In genomic region chr11:115813507-115814296, GRCm38 (mm10) we compare ENCODE assay signal across 8 mouse cellular contexts. TPM values are rescaled to one million over a fixed set of nuclear protein-coding genes. Genes with fewer than 3 reads are reported as not detected.
DNase-seq lines count a peak whose midpoint lies in the region; ATAC-seq and TF ChIP-seq lines count a peak whose summit lies in the region.

TSS of gene Caskin2 (minus strand) at chr11:115813639.

- H3K4me3 ChIP-seq in forebrain, embryonic 10.5 days: peak within 1 kb of the TSS; percentile 89
- peak within 1 kb of the TSS; percentile 95 for H3K4me3 ChIP-seq in heart, embryonic 15.5 days
- H3K4me3 ChIP-seq in liver, embryonic 14.5 days (ENCODE audit: insufficient read depth in 1 of 2, low read depth in 2 of 2, low read length in 2 of 2): peak within 1 kb of the TSS; percentile 72 to 83
- peak within 1 kb of the TSS; percentile 91 for H3K4me3 ChIP-seq in neural tube, embryonic 11.5 days (ENCODE audit: low read depth, low read length)
- H3K4me3 ChIP-seq in stomach, postnatal 0 days (ENCODE audit: low read depth, low read length): peak within 1 kb of the TSS; percentile 82

- peak within 1 kb of the TSS; percentile 92 for H3K9ac ChIP-seq in heart, embryonic 15.5 days
- H3K9ac ChIP-seq in liver, embryonic 14.5 days (replicated peaks): peak within 1 kb of the TSS; percentile 74
- peak within 1 kb of the TSS; percentile 85 for H3K9ac ChIP-seq in neural tube, embryonic 11.5 days (ENCODE audit: low read length)
- peak within 1 kb of the TSS; percentile 83 for H3K9ac ChIP-seq in stomach, postnatal 0 days (ENCODE audit: low read length)

- TF ChIP-seq EP300 in liver, embryonic 14.5 days (IDR thresholded peaks at IDR 0.05; ENCODE audit: low read depth): no peak; the same call in 1 of the 2 replicates
- TF ChIP-seq EP300 in stomach, postnatal 0 days (optimal IDR thresholded peaks at IDR 0.05): no peak

- peak; percentile 80 for ATAC-seq in CD4-positive, CD25-positive, alpha-beta regulatory T cell, adult 4 months
- peak; percentile 81 for ATAC-seq in heart, embryonic 15.5 days (replicated peaks; ENCODE audit: insufficient number of reproducible peaks, insufficient read depth, low FRiP score, low read depth)
- peak; percentile 90 for ATAC-seq in liver, embryonic 14.5 days (ENCODE audit: insufficient read depth)
- peak; percentile 89 for ATAC-seq in neural tube, embryonic 11.5 days (ENCODE audit: insufficient read depth, low FRiP score, low TSS enrichment)
- ATAC-seq in stomach, postnatal 0 days (ENCODE audit: low FRiP score, low TSS enrichment): peak; percentile 90

- H3K27me3 ChIP-seq in forebrain, embryonic 10.5 days (ENCODE audit: poor library complexity, severe bottlenecking): no peaks in the 10 kb centered on the region
- no peaks in the 10 kb centered on the region for H3K27me3 ChIP-seq in heart, embryonic 15.5 days
- no peaks in the 10 kb centered on the region for H3K27me3 ChIP-seq in liver, embryonic 14.5 days (ENCODE audit: control insufficient read depth, insufficient read depth, low read length)
- no peaks in the 10 kb centered on the region for H3K27me3 ChIP-seq in neural tube, embryonic 11.5 days (ENCODE audit: control insufficient read depth, insufficient read depth, low read length)
- H3K27me3 ChIP-seq in stomach, postnatal 0 days (ENCODE audit: control insufficient read depth, insufficient read depth, low read length): no peaks in the 10 kb centered on the region

- H3K4me2 ChIP-seq in heart, embryonic 15.5 days: peak within 1 kb of the TSS; percentile 96
- H3K4me2 ChIP-seq in liver, embryonic 14.5 days (ENCODE audit: low read depth): peak within 1 kb of the TSS; percentile 99
- H3K4me2 ChIP-seq in neural tube, embryonic 11.5 days (ENCODE audit: low read depth): peak within 1 kb of the TSS; percentile 95
- peak within 1 kb of the TSS; percentile 99 for H3K4me2 ChIP-seq in stomach, postnatal 0 days (replicated peaks; ENCODE audit: low read depth)

- peak; percentile 99 for TF ChIP-seq CTCF in liver, embryonic 14.5 days (IDR thresholded peaks at IDR 0.05; ENCODE audit: low read depth)
- TF ChIP-seq CTCF in stomach, postnatal 0 days (IDR thresholded peaks at IDR 0.05; ENCODE audit: low read depth): peak; percentile 99

- H3K27ac ChIP-seq in forebrain, embryonic 10.5 days: peak within 1 kb of the TSS; percentile 96
- peak within 1 kb of the TSS; percentile 93 for H3K27ac ChIP-seq in heart, embryonic 15.5 days
- peak within 1 kb of the TSS; percentile 76 for H3K27ac ChIP-seq in liver, embryonic 14.5 days
- H3K27ac ChIP-seq in neural tube, embryonic 11.5 days (ENCODE audit: low read depth, low read length): 0 out of 2 replicates have a peak within 1 kb of the TSS, but pooled peaks have one; percentile 27
- H3K27ac ChIP-seq in stomach, postnatal 0 days (replicated peaks): peak within 1 kb of the TSS; percentile 84

- DNase-seq in c-Kit-negative CD71-positive TER-119-positive erythroid progenitor cells, embryonic 14.5 days (ENCODE audit: low read depth, low spot score): peak; percentile 97
- peak; percentile 100 for DNase-seq in forebrain, embryonic 10.5 days (ENCODE audit: extremely low spot score, low spot score)
- peak; percentile 98 to 99 for DNase-seq in kidney, postnatal 25 days
- peak; percentile 93 to 96 (median 94) for DNase-seq in liver, embryonic 14.5 days (ENCODE audit: low read depth in 3 of 3, low spot score in 3 of 3)
- DNase-seq in neural tube, embryonic 11.5 days (ENCODE audit: low spot score): peak; percentile 98
- peak; percentile 100 for DNase-seq in stomach, postnatal 0 days (ENCODE audit: low spot score)

- H3K4me1 ChIP-seq in forebrain, embryonic 10.5 days: peaks cover 64% of the 10 kb centered on the region
- H3K4me1 ChIP-seq in heart, embryonic 15.5 days (replicated peaks): peaks cover 59% of the 10 kb centered on the region
- peaks cover 15 to 20% of the 10 kb centered on the region in 2 experiments for H3K4me1 ChIP-seq in liver, embryonic 14.5 days (replicated peaks; ENCODE audit: control insufficient read depth in 2 of 2, insufficient read depth in 2 of 2, low read length in 1 of 2)
- H3K4me1 ChIP-seq in neural tube, embryonic 11.5 days (ENCODE audit: control insufficient read depth, insufficient read depth, low read length): peaks cover 33% of the 10 kb centered on the region
- H3K4me1 ChIP-seq in stomach, postnatal 0 days (replicated peaks; ENCODE audit: control insufficient read depth, insufficient read depth): peaks cover 18% of the 10 kb centered on the region

- WGBS in forebrain, embryonic 10.5 days: under 1% methylated on average over 43 of the region's 44 CpGs
- under 1% methylated on average over 43 of the region's 44 CpGs for WGBS in heart, embryonic 15.5 days
- WGBS in liver, embryonic 14.5 days (ENCODE audit: insufficient replicate concordance): 1% methylated on average over 43 of the region's 44 CpGs
- under 1% methylated on average over 39 of the region's 44 CpGs for WGBS in neural tube, embryonic 11.5 days
- 2% methylated on average over 41 of the region's 44 CpGs for WGBS in stomach, postnatal 0 days

- peaks cover 60% of the 10 kb centered on the region for H3K36me3 ChIP-seq in forebrain, embryonic 10.5 days (replicated peaks)
- peaks cover 20% of the 10 kb centered on the region; the same call in 1 of the 2 replicates for H3K36me3 ChIP-seq in heart, embryonic 15.5 days
- no peaks in the 10 kb centered on the region; the same call in 1 of the 2 replicates for H3K36me3 ChIP-seq in liver, embryonic 14.5 days (replicated peaks; ENCODE audit: control insufficient read depth, insufficient read depth, low read depth)
- H3K36me3 ChIP-seq in neural tube, embryonic 11.5 days (ENCODE audit: control insufficient read depth, insufficient read depth, low read length): peaks cover 7% of the 10 kb centered on the region
- H3K36me3 ChIP-seq in stomach, postnatal 0 days (ENCODE audit: control insufficient read depth, insufficient read depth, low read length): no peaks in the 10 kb centered on the region; the same call in 1 of the 2 replicates

- no peaks in the 10 kb centered on the region for H3K9me3 ChIP-seq in forebrain, embryonic 10.5 days
- no peaks in the 10 kb centered on the region for H3K9me3 ChIP-seq in heart, embryonic 15.5 days (replicated peaks)
- no peaks in the 10 kb centered on the region for H3K9me3 ChIP-seq in liver, embryonic 14.5 days (ENCODE audit: control insufficient read depth, low read length)
- H3K9me3 ChIP-seq in neural tube, embryonic 11.5 days (ENCODE audit: control insufficient read depth, low read length): no peaks in the 10 kb centered on the region
- no peaks in the 10 kb centered on the region for H3K9me3 ChIP-seq in stomach, postnatal 0 days (ENCODE audit: control insufficient read depth, low read length)

RNA-seq across cellular contexts. Expression of gene Caskin2, which starts in this region (rescaled TPM):
- polyA plus RNA-seq in CD4-positive, CD25-positive, alpha-beta regulatory T cell, adult 4 months (2017; shearing (Covaris generic)): under 1 TPM; 0.69 to 0.85 TPM
- polyA plus RNA-seq in forebrain, embryonic 10.5 days (2016; fragmentation: Nextera tagmentation; extraction: Ambion mirVana): 18.3 and 19.2 TPM in 2 replicates
- polyA plus RNA-seq in heart, embryonic 15.5 days (2015; fragmentation: Nextera tagmentation; extraction: Ambion mirVana): 18.0 and 22.5 TPM in 2 replicates
- 7.1 and 7.8 TPM in 2 replicates for polyA plus RNA-seq in liver, embryonic 14.5 days (2012; rRNA removed)
- polyA plus RNA-seq in liver, embryonic 14.5 days (2014; fragmentation: Nextera tagmentation; extraction: Ambion mirVana): 4.9 and 6.1 TPM in 2 replicates
- polyA plus RNA-seq in neural tube, embryonic 11.5 days (2014; fragmentation: Nextera tagmentation; extraction: Ambion mirVana): 16.4 and 19.1 TPM in 2 replicates
- 6.6 and 8.6 TPM in 2 replicates for polyA plus RNA-seq in stomach, postnatal 0 days (2015; fragmentation: Nextera tagmentation; extraction: Ambion mirVana)

Comparison
In these comparisons a context has a peak if more than half of its experiments do, and no peak if none do; other contexts are left out.
1. Peak in every context shown above with its lines: DNase-seq, ATAC-seq, H3K4me3 ChIP-seq and H3K27ac ChIP-seq.
2. Peak in ATAC-seq in CD4-positive, CD25-positive, alpha-beta regulatory T cell, adult 4 months; RNA of the gene not detected or under 1 TPM.
3. H3K27ac ChIP-seq: peak in every context shown above with its lines; median percentile 96 in forebrain, embryonic 10.5 days; 93 in heart, embryonic 15.5 days; 84 in stomach, postnatal 0 days; 76 in liver, embryonic 14.5 days; 27 in neural tube, embryonic 11.5 days.